In genomic region chr12:71433549-71434200, GRCm38 (mm10) we compare ENCODE assay signal across 13 mouse cellular contexts.
A peak's percentile ranks its signal among the peaks of the same experiment; 100 is the strongest.
DNase-seq lines count a peak whose midpoint lies in the region; ATAC-seq lines count a peak whose summit lies in the region.
"Had no signal": no experiment of that assay in that cellular context is flagged by ENCODE, and none has a peak within 500 bp of the region (broad histone marks: within the 10 kb centered on the region; RNA-seq: fewer than 3 reads in every experiment).

No protein-coding gene starts in this region.

- peaks cover 33% of the 10 kb centered on the region for H3K4me1 ChIP-seq in kidney, embryonic 16.5 days (ENCODE audit: insufficient read depth, low read length)
- H3K4me1 ChIP-seq in forebrain, embryonic 12.5 days, result peaks cover 35% of the 10 kb centered on the region
- H3K4me1 ChIP-seq in midbrain, embryonic 16.5 days (ENCODE audit: control insufficient read depth, insufficient read depth, low read length), result peaks cover 11% of the 10 kb centered on the region

- 19% methylated on average over 9 of the region's 9 CpGs for WGBS in kidney, embryonic 16.5 days
- WGBS in forebrain, embryonic 12.5 days, result 33% methylated on average over 9 of the region's 9 CpGs
- 34% methylated on average over 9 of the region's 9 CpGs for WGBS in midbrain, embryonic 16.5 days

- no peaks in the 10 kb centered on the region for H3K36me3 ChIP-seq in kidney, embryonic 16.5 days (ENCODE audit: insufficient read depth, low read length)
- no peaks in the 10 kb centered on the region for H3K36me3 ChIP-seq in forebrain, embryonic 12.5 days (replicated peaks)
- no peaks in the 10 kb centered on the region for H3K36me3 ChIP-seq in midbrain, embryonic 16.5 days (ENCODE audit: control insufficient read depth, insufficient read depth, low read length)
- H3K36me3 ChIP-seq: liver, embryonic 12.5 days had no signal

- no peak overlapping the region for H3K4me2 ChIP-seq in kidney, embryonic 16.5 days (replicated peaks; ENCODE audit: low read depth, low read length)
- no peak overlapping the region for H3K4me2 ChIP-seq in forebrain, embryonic 12.5 days
- H3K4me2 ChIP-seq in midbrain, embryonic 16.5 days (ENCODE audit: low read length), result no peak overlapping the region
- H3K4me2 ChIP-seq: liver, embryonic 12.5 days had no signal

- H3K4me3 ChIP-seq in kidney, embryonic 16.5 days (ENCODE audit: low read length), result no peak overlapping the region
- no peak overlapping the region for H3K4me3 ChIP-seq in forebrain, embryonic 12.5 days (replicated peaks)
- no peak overlapping the region for H3K4me3 ChIP-seq in midbrain, embryonic 16.5 days (ENCODE audit: low read depth, low read length)
- H3K4me3 ChIP-seq: liver, embryonic 12.5 days had no signal

- ATAC-seq in kidney, embryonic 16.5 days (ENCODE audit: low FRiP score, low TSS enrichment), result peak; percentile 68
- peak; percentile 65 for ATAC-seq in forebrain, embryonic 12.5 days (ENCODE audit: low FRiP score)
- ATAC-seq in midbrain, embryonic 16.5 days, result 0 out of 2 replicates have a peak, but pooled peaks have one; percentile 11
- ATAC-seq: liver, embryonic 12.5 days had no signal

- H3K27ac ChIP-seq in kidney, embryonic 16.5 days (ENCODE audit: low read length), result no peak overlapping the region
- 0 out of 2 replicates have a peak overlapping the region, but pooled peaks have one; percentile 36 for H3K27ac ChIP-seq in forebrain, embryonic 12.5 days
- H3K27ac ChIP-seq in midbrain, embryonic 16.5 days (ENCODE audit: low read length), result no peak overlapping the region
- H3K27ac ChIP-seq: liver, embryonic 12.5 days had no signal

- no peak for DNase-seq in kidney, postnatal 14 days
- peak; percentile 83 for DNase-seq in embryo, embryonic 11 days
- no peak for DNase-seq in urinary bladder, postnatal 4 days (ENCODE audit: low spot score in 2 of 2)
- no peak for DNase-seq in adrenal gland, postnatal 10 days
- DNase-seq: cerebellum, postnatal 36 days; heart, postnatal 10 days; kidney, adult 9 months; lung, postnatal 14 days; thymus, adult 18-20 months had no signal

- H3K27me3 ChIP-seq in kidney, embryonic 16.5 days (ENCODE audit: insufficient read depth, low read length), result no peaks in the 10 kb centered on the region
- 0 out of 2 replicates have a peak, but pooled peaks cover 14% of the 10 kb centered on the region for H3K27me3 ChIP-seq in forebrain, embryonic 12.5 days
- no peaks in the 10 kb centered on the region for H3K27me3 ChIP-seq in midbrain, embryonic 16.5 days (ENCODE audit: control insufficient read depth, insufficient read depth, low read depth, low read length)
- H3K27me3 ChIP-seq: liver, embryonic 12.5 days had no signal

- no peaks in the 10 kb centered on the region for H3K9me3 ChIP-seq in kidney, embryonic 16.5 days (ENCODE audit: low read length)
- H3K9me3 ChIP-seq in forebrain, embryonic 12.5 days, result no peaks in the 10 kb centered on the region
- H3K9me3 ChIP-seq in midbrain, embryonic 16.5 days (replicated peaks; ENCODE audit: control insufficient read depth, low read length, poor library complexity, severe bottlenecking), result no peaks in the 10 kb centered on the region
- H3K9me3 ChIP-seq: liver, embryonic 12.5 days had no signal

- no peak overlapping the region for H3K9ac ChIP-seq in kidney, embryonic 16.5 days (replicated peaks; ENCODE audit: low read length)
- H3K9ac ChIP-seq in forebrain, embryonic 12.5 days, result no peak overlapping the region
- H3K9ac ChIP-seq in midbrain, embryonic 16.5 days (ENCODE audit: low read depth, low read length), result no peak overlapping the region
- H3K9ac ChIP-seq: liver, embryonic 12.5 days had no signal

Comparison
In these comparisons a context has a peak if more than half of its experiments do, and no peak if none do; other contexts are left out.
1. ATAC-seq: peak in every context shown above with its lines; median percentile 68 in kidney, embryonic 16.5 days; 65 in forebrain, embryonic 12.5 days; 11 in midbrain, embryonic 16.5 days.